Mouse (Mus musculus) MEL-GATA-1-ER (cell line): ENCODE data around the gene Defb38.

Experiments used
- DNase-seq: peaks from one replicate; pipeline ENCODE4 v3.0.0-alpha.2; 2012; ENCODE audit warnings: low read depth; ENCODE audit errors: extremely low read depth

Defb38 gene

GRCm38 (mm10) chr8:19026466-19026865 is at the start of gene Defb38:
TSS of gene Defb38 (minus strand) at chr8:19026566.
- no peak for DNase-seq

- DNase-seq = no peak
Observed at GRCm38 (mm10) chr8:19066013-19066412, 39.6 kb upstream of the Defb38 start.

- DNase-seq = no peak
Observed at GRCm38 (mm10) chr8:19064710-19065109, 38.3 kb upstream of the Defb38 start, which contains the start of gene Defb39. TSS of gene Defb39 (minus strand) at chr8:19064810.

GRCm38 (mm10) chr8:19062891-19063290 is 36.5 kb upstream of the Defb38 start:
- no peak for DNase-seq

- no peak for DNase-seq
Observed at GRCm38 (mm10) chr8:19045242-19045641, 18.9 kb upstream of the Defb38 start.
